Mouse (Mus musculus) megakaryocyte progenitor cell, adult 5-6 weeks (primary cell): ENCODE results near the gene Fggy. TPM values are rescaled to one million over a fixed set of nuclear protein-coding genes. Genes with fewer than 3 reads are reported as not detected.

Experiments used
- ATAC-seq: replicated peaks from 2 replicates; pipeline ENCODE4 v1.8.0; 2016; ENCODE audit warnings: mild to moderate bottlenecking, moderate TSS enrichment, inconsistent platforms; ENCODE audit not compliant: poor library complexity
- total RNA-seq, 2 experiments: library from RNA; stranded (forward) in 1 of 2; stranded (reverse) in 1 of 2; fragments of 157-497, 149-512 nt in 1 of 2; fragments of 200-1000 nt in 1 of 2; gene quantifications; 2 replicates each; pipeline versions ENCODE4 v1.2.3 to v1.2.4; 2015 to 2017

Gene Fggy
- total RNA-seq, 2 experiments from 2014 or later = 7.3 to 10.1 TPM

- ATAC-seq = no peak
Measured at GRCm38 (mm10) chr4:95588722-95589283, 31.5 kb downstream of the Fggy start.

GRCm38 (mm10) chr4:95590878-95591277 is 33.6 kb downstream of the Fggy start:
- peak; percentile 42; the same call in 1 of the 2 replicates for ATAC-seq

GRCm38 (mm10) chr4:95597208-95597607 is 39.9 kb downstream of the Fggy start:
- no peak for ATAC-seq

GRCm38 (mm10) chr4:95601776-95602175 is 44.5 kb downstream of the Fggy start:
- no peak for ATAC-seq

GRCm38 (mm10) chr4:95603254-95603653 is 45.9 kb downstream of the Fggy start:
- no peak for ATAC-seq

- no peak for ATAC-seq
Measured at GRCm38 (mm10) chr4:95610663-95611062, 53.4 kb downstream of the Fggy start.

GRCm38 (mm10) chr4:95611390-95611789 is 54.1 kb downstream of the Fggy start:
- no peak for ATAC-seq

- no peak for ATAC-seq
Measured at GRCm38 (mm10) chr4:95621046-95621445, 63.7 kb downstream of the Fggy start.

GRCm38 (mm10) chr4:95624696-95625095 is 67.4 kb downstream of the Fggy start:
- peak; percentile 20; the same call in 1 of the 2 replicates for ATAC-seq

GRCm38 (mm10) chr4:95625651-95626050 is 68.3 kb downstream of the Fggy start:
- ATAC-seq = no peak

GRCm38 (mm10) chr4:95626186-95626585 is 68.9 kb downstream of the Fggy start:
- ATAC-seq = no peak

GRCm38 (mm10) chr4:95634903-95635302 is 77.6 kb downstream of the Fggy start:
- no peak for ATAC-seq

GRCm38 (mm10) chr4:95636937-95637749 is 79.8 kb downstream of the Fggy start:
- no peak for ATAC-seq

- no peak for ATAC-seq
Measured at GRCm38 (mm10) chr4:95638063-95638462, 80.8 kb downstream of the Fggy start.

GRCm38 (mm10) chr4:95640831-95641230 is 83.5 kb downstream of the Fggy start:
- ATAC-seq = no peak

- no peak for ATAC-seq
Measured at GRCm38 (mm10) chr4:95644048-95644447, 86.7 kb downstream of the Fggy start.

- no peak for ATAC-seq
Measured at GRCm38 (mm10) chr4:95648801-95649551, 91.7 kb downstream of the Fggy start.

GRCm38 (mm10) chr4:95649552-95649905 is 92.2 kb downstream of the Fggy start:
- ATAC-seq = no peak

GRCm38 (mm10) chr4:95649980-95650379 is 92.7 kb downstream of the Fggy start:
- no peak for ATAC-seq

GRCm38 (mm10) chr4:95652044-95652443 is 94.7 kb downstream of the Fggy start:
- ATAC-seq = no peak

GRCm38 (mm10) chr4:95653296-95653912 is 96.1 kb downstream of the Fggy start:
- no peak for ATAC-seq
